15 mouse cellular contexts compared by ENCODE assay signal in genomic region chr13:48691991-48692390, GRCm38 (mm10). TPM values are rescaled to one million over a fixed set of nuclear protein-coding genes. Genes with fewer than 3 reads are reported as not detected.
"Had no signal": no experiment of that assay in that cellular context is flagged by ENCODE, and none has a peak within 500 bp of the region (broad histone marks: within the 10 kb centered on the region; RNA-seq: fewer than 3 reads in every experiment).

No protein-coding gene starts in this region.

- DNase-seq: liver, postnatal 0 days; lung, adult 2 months; lung, postnatal 14 days; lung, postnatal 36 days; right cerebral cortex, postnatal 14 days; thymus, adult 18-20 months; thymus, postnatal 14 days; thymus, postnatal 36 days had no signal

- ATAC-seq: liver, postnatal 0 days; lung, postnatal 0 days; midbrain, embryonic 13.5 days; midbrain, embryonic 15.5 days had no signal

RNA-seq across cellular contexts. Expression of gene Barx1, which starts 29.2 kb away (rescaled TPM):
- total RNA-seq: megakaryocyte progenitor cell, adult 5-6 weeks; midbrain, postnatal 0 days; monocyte, adult 5-6 weeks; neutrophil, adult 5-6 weeks had no signal
